Mouse (Mus musculus) CH12.LX (cell line): ENCODE results near the gene Atl3. TPM values are rescaled to one million over a fixed set of nuclear protein-coding genes. Genes with fewer than 3 reads are reported as not detected.

Experiments
- DNase-seq: peaks from one replicate; pipeline ENCODE4 v3.0.0-alpha.2; 2013; ENCODE audit errors: extremely low read depth
- H3K27ac ChIP-seq: 2 replicates; pipeline ENCODE4 v1.5.1; 2012; ENCODE audit warnings: low read depth, mild to moderate bottlenecking, control low read depth, moderate library complexity; ENCODE audit not compliant: insufficient read depth
- H3K27me3 ChIP-seq: replicated peaks from 2 replicates; pipeline ENCODE3; 2012; ENCODE audit warnings: inconsistent platforms
- H3K36me3 ChIP-seq, 2 experiments: replicated peaks in 1 of 2; 2 replicates each; pipeline versions ENCODE3 to v1.6.1; 2012; ENCODE audit warnings: inconsistent platforms in 1 of 2, low read length in 1 of 2, mild to moderate bottlenecking in 1 of 2, mixed read lengths in 1 of 2, moderate library complexity in 1 of 2; ENCODE audit not compliant: control insufficient read depth in 1 of 2, insufficient read depth in 1 of 2
- H3K4me1 ChIP-seq, 2 experiments: 2 replicates each; pipeline ENCODE4 v1.6.1; 2012; ENCODE audit warnings: inconsistent platforms in 1 of 2, moderate library complexity in 1 of 2; ENCODE audit not compliant: insufficient read depth in 2 of 2, control insufficient read depth in 1 of 2
- H3K4me2 ChIP-seq: 2 replicates; pipeline ENCODE4 v1.6.1; 2012; ENCODE audit warnings: low read depth, mild to moderate bottlenecking, control low read depth; ENCODE audit not compliant: poor library complexity, insufficient read depth, severe bottlenecking
- H3K4me3 ChIP-seq, 3 experiments: fragments of 150-350 bp in 1 of 3; sonication (generic) in 1 of 3; replicated peaks in 1 of 3; 2 replicates each; pipeline versions ENCODE3 to v1.5.1; 2011 to 2012; ENCODE audit warnings: low read depth in 2 of 3, low read length in 2 of 3, mild to moderate bottlenecking in 2 of 3, moderate library complexity in 2 of 3, control low read depth in 1 of 3, improper control_type of control experiment in 1 of 3, inconsistent platforms in 1 of 3, mixed read lengths in 1 of 3; ENCODE audit not compliant: poor library complexity in 1 of 3
- H3K79me2 ChIP-seq: replicated peaks from 2 replicates; pipeline ENCODE4 v1.6.1; 2012; ENCODE audit warnings: mild to moderate bottlenecking, moderate library complexity; ENCODE audit not compliant: control insufficient read depth, poor library complexity, insufficient read depth, severe bottlenecking; ENCODE audit errors: extremely low read depth
- H3K9ac ChIP-seq: 2 replicates; pipeline ENCODE4 v1.6.1; 2012; ENCODE audit warnings: low read depth, mild to moderate bottlenecking, control low read depth, moderate library complexity; ENCODE audit not compliant: insufficient read depth
- H3K9me3 ChIP-seq: replicated peaks from 2 replicates; pipeline ENCODE3; 2012; ENCODE audit warnings: low read length, inconsistent platforms, mixed read lengths
- BHLHE40 ChIP-seq: IDR thresholded peaks from 2 replicates; pipeline ENCODE4 v1.6.1; 2011; ENCODE audit warnings: mild to moderate bottlenecking, low read depth, low read length, improper control_type of control experiment
- CHD1 ChIP-seq: IDR thresholded peaks from 2 replicates; pipeline ENCODE4 v1.6.1; 2012; ENCODE audit warnings: low read depth, low read length, improper control_type of control experiment, inconsistent platforms
- E2F4 ChIP-seq: IDR thresholded peaks from 2 replicates; pipeline ENCODE4 v1.6.1; 2011; ENCODE audit warnings: low read depth, low read length, improper control_type of control experiment; ENCODE audit not compliant: insufficient replicate concordance
- ELF1 ChIP-seq: IDR thresholded peaks from 2 replicates; pipeline ENCODE4 v1.6.1; 2014; ENCODE audit warnings: low read depth, mild to moderate bottlenecking, inconsistent platforms, low read length, improper control_type of control experiment
- EP300 ChIP-seq: IDR thresholded peaks from 2 replicates; pipeline ENCODE4 v1.6.1; 2011; ENCODE audit warnings: low read length, improper control_type of control experiment
- ETS1 ChIP-seq: conservative IDR thresholded peaks from 2 replicates; pipeline ENCODE4 v1.6.1; 2012; ENCODE audit warnings: low read depth, mild to moderate bottlenecking, inconsistent platforms, low read length, improper control_type of control experiment, moderate library complexity
- HCFC1 ChIP-seq: IDR thresholded peaks from 2 replicates; pipeline ENCODE4 v1.6.1; 2012; ENCODE audit warnings: low read depth, mild to moderate bottlenecking, inconsistent platforms, low read length, improper control_type of control experiment
- JUND ChIP-seq: conservative IDR thresholded peaks from 2 replicates; pipeline ENCODE4 v1.6.1; 2011; ENCODE audit warnings: low read depth, low read length, improper control_type of control experiment
- KAT2A ChIP-seq: IDR thresholded peaks from 2 replicates; pipeline ENCODE4 v1.6.1; 2012; ENCODE audit warnings: low read length, improper control_type of control experiment, inconsistent platforms; ENCODE audit not compliant: insufficient replicate concordance
- MAFK ChIP-seq: IDR thresholded peaks from 2 replicates; pipeline ENCODE4 v1.6.1; 2011; ENCODE audit warnings: low read length, improper control_type of control experiment; ENCODE audit not compliant: insufficient replicate concordance
- MAX ChIP-seq: IDR thresholded peaks from 2 replicates; pipeline ENCODE4 v1.6.1; 2011; ENCODE audit warnings: low read length, improper control_type of control experiment
- MAZ ChIP-seq: IDR thresholded peaks from 2 replicates; pipeline ENCODE4 v1.6.1; 2012; ENCODE audit warnings: low read depth, mild to moderate bottlenecking, inconsistent platforms, low read length, improper control_type of control experiment, moderate library complexity
- MXI1 ChIP-seq: IDR thresholded peaks from 2 replicates; pipeline ENCODE4 v1.6.1; 2011; ENCODE audit warnings: mild to moderate bottlenecking, low read depth, low read length, improper control_type of control experiment
- MYC ChIP-seq: IDR thresholded peaks from 2 replicates; pipeline ENCODE4 v1.6.1; 2011; ENCODE audit warnings: low read depth, mild to moderate bottlenecking, improper control_type of control experiment, low read length
- PAX5 ChIP-seq: IDR thresholded peaks from 2 replicates; pipeline ENCODE4 v1.6.1; 2012; ENCODE audit warnings: low read length, inconsistent platforms, mixed read lengths
- POLR2A ChIP-seq: IDR thresholded peaks from 2 replicates; pipeline ENCODE4 v1.6.1; 2011; ENCODE audit warnings: low read depth, mild to moderate bottlenecking, improper control_type of control experiment, low read length
- POLR2AphosphoS2 ChIP-seq: IDR thresholded peaks from 2 replicates; pipeline ENCODE4 v1.6.1; 2011; ENCODE audit warnings: low read depth, low read length, improper control_type of control experiment
- TBP ChIP-seq: conservative IDR thresholded peaks from 2 replicates; pipeline ENCODE4 v1.6.1; 2011; ENCODE audit warnings: low read depth, low read length, improper control_type of control experiment
- TCF12 ChIP-seq: IDR thresholded peaks from 2 replicates; pipeline ENCODE4 v1.6.1; 2014; ENCODE audit warnings: low read depth, mild to moderate bottlenecking, inconsistent platforms, low read length, improper control_type of control experiment
- USF1 ChIP-seq: IDR thresholded peaks from 2 replicates; pipeline ENCODE4 v1.6.1; 2014; ENCODE audit warnings: low read depth, mild to moderate bottlenecking, inconsistent platforms, low read length, improper control_type of control experiment
- USF2 ChIP-seq: conservative IDR thresholded peaks from 2 replicates; pipeline ENCODE4 v1.6.1; 2011; ENCODE audit warnings: low read depth, low read length, improper control_type of control experiment
- ZKSCAN1 ChIP-seq: IDR thresholded peaks from 2 replicates; pipeline ENCODE4 v1.6.1; 2012; ENCODE audit warnings: low read depth, inconsistent platforms, low read length, improper control_type of control experiment, borderline replicate concordance
- ZMIZ1 ChIP-seq: IDR thresholded peaks from 2 replicates; pipeline ENCODE4 v1.6.1; 2012; ENCODE audit warnings: low read depth, mild to moderate bottlenecking, inconsistent platforms, low read length, improper control_type of control experiment
- ZNF384 ChIP-seq: IDR thresholded peaks from 2 replicates; pipeline ENCODE4 v1.6.1; 2012; ENCODE audit warnings: low read depth, low read length, improper control_type of control experiment, inconsistent platforms
- dilution Hi-C: fragments of 300-500 bp; cut with MboI; formaldehyde crosslinking; loops from 2 replicates; pipeline ENCODE4 v1.14.3; 2020; ENCODE audit warnings: low sequenced_read_pairs; ENCODE audit not compliant: extremely low pct_unique_long_range_greater_than_20kb, extremely low pct_ligation_motif_present
- in situ Hi-C: fragments of 300-500 bp; cut with MboI; formaldehyde crosslinking; loops from 3 replicates; pipeline ENCODE4 v1.14.3; 2019; ENCODE audit warnings: low sequenced_read_pairs, low pct_ligation_motif_present, low pct_unique_long_range_greater_than_20kb, mixed read lengths
- polyA plus RNA-seq: library from polyadenylated mRNA; unstranded; fragments of >175 nt; gene quantifications from 2 replicates; pipeline ENCODE4 v1.2.1, GENCODE M21; 2012; ENCODE audit warnings: low read depth; ENCODE audit not compliant: insufficient read length
- total RNA-seq, 2 experiments: library from RNA; depleted of rRNA; stranded (reverse); fragments of 300-350 nt in 1 of 2; fragments of >200 nt in 1 of 2; gene quantifications; 2 replicates each; pipeline ENCODE4 v1.2.3; 2012 to 2014

The Atl3 gene
- total and polyA plus RNA-seq, 3 experiments: 9.2 to 17.5 (median 14.3) TPM

- in situ Hi-C loops: no loop called here
- Histone ChIP-seq H3K79me2 (peaks cover 2% of the 10 kb centered on the region; the same call in 1 of the 2 replicates), H3K4me1 (peaks cover 4 to 27% of the 10 kb centered on the region in 2 experiments), H3K27me3 (no peaks in the 10 kb centered on the region), H3K27ac (no peak overlapping the region), H3K9ac (no peak overlapping the region), H3K36me3 (no peaks in the 10 kb centered on the region), H3K4me3 (no peak overlapping the region), H3K9me3 (no peaks in the 10 kb centered on the region), H3K4me2 (peak overlapping the region; percentile 44; the same call in 1 of the 2 replicates)
- TF ChIP-seq E2F4 (no peak), PAX5 (no peak), ZKSCAN1 (no peak), MAFK (no peak), MAZ (no peak), ETS1 (peak; percentile 24; the same call in 1 of the 2 replicates), BHLHE40 (peak; percentile 72), USF1 (peak; percentile 28), ZMIZ1 (no peak)
- dilution Hi-C loops: no loop called here
- no peak for DNase-seq
Measured at GRCm38 (mm10) chr19:7487680-7488079, 6.2 kb upstream of the Atl3 start.

- H3K4me2 ChIP-seq: no peak overlapping the region
- dilution Hi-C loops: no loop called here
- no peak overlapping the region for H3K9ac ChIP-seq
- H3K79me2 ChIP-seq: peaks cover 3% of the 10 kb centered on the region
- no peak overlapping the region for H3K27ac ChIP-seq
- H3K4me3 ChIP-seq: no peak overlapping the region
- H3K9me3 ChIP-seq: no peaks in the 10 kb centered on the region
- H3K27me3 ChIP-seq: no peaks in the 10 kb centered on the region
- TF ChIP-seq MXI1 (no peak), EP300 (no peak), ZNF384 (no peak)
- TF ChIP-seq, all 38 proteins: peak for 0
- Histone ChIP-seq H3K4me1 (peaks cover 4 to 11% of the 10 kb centered on the region in 2 experiments), H3K36me3 (no peaks in the 10 kb centered on the region)
- in situ Hi-C loops: no loop called here
- DNase-seq: no peak
Measured at GRCm38 (mm10) chr19:7491960-7492359, 1.9 kb upstream of the Atl3 start.

GRCm38 (mm10) chr19:7492682-7493081 lies 1.2 kb upstream of the Atl3 start:
- in situ Hi-C loops: no loop called here
- H3K4me2 ChIP-seq: no peak overlapping the region
- H3K27ac ChIP-seq: no peak overlapping the region
- no peak for DNase-seq
- H3K36me3 ChIP-seq: no peaks in the 10 kb centered on the region
- H3K79me2 ChIP-seq: peaks cover 6% of the 10 kb centered on the region
- H3K9ac ChIP-seq: no peak overlapping the region
- dilution Hi-C loops: no loop called here
- H3K4me3 ChIP-seq: no peak overlapping the region
- no peak for TF ChIP-seq MYC
- no peak for TF ChIP-seq TCF12
- no peak for TF ChIP-seq PAX5
- no peak for TF ChIP-seq JUND
- TF ChIP-seq ELF1: no peak
- TF ChIP-seq POLR2A: no peak
- no peak for TF ChIP-seq CHD1
- no peak for TF ChIP-seq KAT2A
- TF ChIP-seq USF2: no peak
- no peak for TF ChIP-seq BHLHE40
- no peak for TF ChIP-seq TBP
- no peak for TF ChIP-seq POLR2AphosphoS2
- no peak for TF ChIP-seq HCFC1
- no peak for TF ChIP-seq MAX
- no peak for TF ChIP-seq E2F4
- TF ChIP-seq, all 38 proteins: peak for 0
- peaks cover 4 to 7% of the 10 kb centered on the region in 2 experiments for H3K4me1 ChIP-seq
- H3K27me3 ChIP-seq: no peaks in the 10 kb centered on the region
- no peaks in the 10 kb centered on the region for H3K9me3 ChIP-seq
